Mouse (Mus musculus) liver, embryonic 16.5 days (tissue): Measurements from ENCODE around the gene Ildr2. TPM values are rescaled to one million over a fixed set of nuclear protein-coding genes. Genes with fewer than 3 reads are reported as not detected.

Experiments
- ATAC-seq: fragments of 200-750 bp; cut with Nextera tagmentation; 2 replicates; pipeline ENCODE4 v1.8.0; 2017; ENCODE audit warnings: low read depth, mild to moderate bottlenecking, moderate number of reproducible peaks, moderate library complexity
- H3K27ac ChIP-seq: fragments of 300-500 bp; sonication (generic); 2 replicates; pipeline ENCODE4 v1.5.1; 2014; ENCODE audit warnings: mild to moderate bottlenecking, low read length
- H3K27me3 ChIP-seq: fragments of 300-500 bp; sonication (generic); 2 replicates; pipeline ENCODE4 v1.6.1; 2014; ENCODE audit warnings: low read depth, low read length, mixed read lengths; ENCODE audit not compliant: control insufficient read depth, insufficient read depth
- H3K36me3 ChIP-seq: fragments of 300-500 bp; sonication (generic); 2 replicates; pipeline ENCODE4 v1.6.1; 2014; ENCODE audit warnings: mild to moderate bottlenecking; ENCODE audit not compliant: control insufficient read depth, insufficient read depth
- H3K4me1 ChIP-seq: fragments of 300-500 bp; sonication (generic); 2 replicates; pipeline ENCODE4 v1.6.1; 2014; ENCODE audit warnings: low read depth, low read length, mixed read lengths; ENCODE audit not compliant: control insufficient read depth
- H3K4me2 ChIP-seq: fragments of 300-500 bp; sonication (generic); 2 replicates; pipeline ENCODE4 v1.6.1; 2014; ENCODE audit warnings: low read depth, low read length, mixed read lengths
- H3K4me3 ChIP-seq: fragments of 300-500 bp; sonication (generic); 2 replicates; pipeline ENCODE4 v1.5.1; 2014; ENCODE audit warnings: low read depth, mild to moderate bottlenecking, low read length
- H3K9ac ChIP-seq: fragments of 300-500 bp; sonication (generic); 2 replicates; pipeline ENCODE4 v1.6.1; 2014; ENCODE audit warnings: low read depth, low read length
- H3K9me3 ChIP-seq: fragments of 300-500 bp; sonication (generic); replicated peaks from 2 replicates; pipeline ENCODE4 v1.6.1; 2016; ENCODE audit warnings: low read length; ENCODE audit not compliant: control insufficient read depth
- WGBS: fragments of 180-500 bp; shearing (Covaris S2); extraction: QIAGEN DNeasy Blood & Tissue Kit; methylation state at CpG from one replicate; pipeline ENCODE4 v1.1.7; 2014; ENCODE audit not compliant: insufficient replicate concordance; 5-methylcytosine and 5-hydroxymethylcytosine counted together
- polyA plus RNA-seq: library from polyadenylated mRNA; unstranded; fragments of >200 nt; fragmentation: Nextera tagmentation; extraction: Ambion mirVana; gene quantifications from 2 replicates; pipeline ENCODE4 v1.2.1, GENCODE M21; 2015

Ildr2 gene
- 0.04 and 0.05 TPM in 2 replicates for polyA plus RNA-seq

GRCm38 (mm10) chr1:166253898-166254894 lies at the start of gene Ildr2:
TSS of gene Ildr2 (plus strand) at chr1:166254139.
- ATAC-seq: peak; percentile 24; the same call in 1 of the 2 replicates
- Histone ChIP-seq H3K27me3 (peaks cover 46% of the 10 kb centered on the region), H3K36me3 (no peaks in the 10 kb centered on the region), H3K9me3 (no peaks in the 10 kb centered on the region), H3K9ac (no peak within 1 kb of the TSS), H3K4me2 (peak within 1 kb of the TSS; percentile 51), H3K27ac (no peak within 1 kb of the TSS), H3K4me1 (no peaks in the 10 kb centered on the region), H3K4me3 (peak within 1 kb of the TSS; percentile 43)
- WGBS: 1% methylated on average over 71 of the region's 72 CpGs

GRCm38 (mm10) chr1:166204171-166204570 lies 49.8 kb upstream of the Ildr2 start:
- H3K27ac ChIP-seq: no peak overlapping the region
- H3K36me3 ChIP-seq: no peaks in the 10 kb centered on the region
- no peak for ATAC-seq
- H3K9ac ChIP-seq: no peak overlapping the region
- no peaks in the 10 kb centered on the region for H3K4me1 ChIP-seq
- no peak overlapping the region for H3K4me3 ChIP-seq
- H3K27me3 ChIP-seq: no peaks in the 10 kb centered on the region
- WGBS: 24% methylated on average over 5 of the region's 5 CpGs
- no peaks in the 10 kb centered on the region for H3K9me3 ChIP-seq
- H3K4me2 ChIP-seq: no peak overlapping the region

- no peak overlapping the region for H3K4me3 ChIP-seq
- no peaks in the 10 kb centered on the region for H3K9me3 ChIP-seq
- no peak for ATAC-seq
- H3K27me3 ChIP-seq: no peaks in the 10 kb centered on the region
- H3K27ac ChIP-seq: no peak overlapping the region
- no peak overlapping the region for H3K9ac ChIP-seq
- H3K4me2 ChIP-seq: no peak overlapping the region
- 58% methylated on average over 3 of the region's 3 CpGs for WGBS
- H3K36me3 ChIP-seq: no peaks in the 10 kb centered on the region
- H3K4me1 ChIP-seq: no peaks in the 10 kb centered on the region
These were observed 48.8 kb upstream of the Ildr2 start for GRCm38 (mm10) chr1:166205159-166205558.

- Histone ChIP-seq H3K36me3 (no peaks in the 10 kb centered on the region), H3K27ac (no peak overlapping the region), H3K9me3 (no peaks in the 10 kb centered on the region), H3K27me3 (no peaks in the 10 kb centered on the region), H3K4me1 (no peaks in the 10 kb centered on the region), H3K9ac (no peak overlapping the region), H3K4me3 (no peak overlapping the region), H3K4me2 (no peak overlapping the region)
- no peak for ATAC-seq
- WGBS: 62% methylated on average over 6 of the region's 6 CpGs
These were observed 44.6 kb upstream of the Ildr2 start for GRCm38 (mm10) chr1:166209371-166209770.

- 62% methylated on average over 4 of the region's 4 CpGs for WGBS
- H3K9ac ChIP-seq: no peak overlapping the region
- no peak overlapping the region for H3K4me2 ChIP-seq
- no peak for ATAC-seq
- no peak overlapping the region for H3K4me3 ChIP-seq
- H3K36me3 ChIP-seq: no peaks in the 10 kb centered on the region
- H3K4me1 ChIP-seq: no peaks in the 10 kb centered on the region
- H3K27me3 ChIP-seq: no peaks in the 10 kb centered on the region
- H3K9me3 ChIP-seq: no peaks in the 10 kb centered on the region
- no peak overlapping the region for H3K27ac ChIP-seq
These were observed 39.8 kb upstream of the Ildr2 start for GRCm38 (mm10) chr1:166214181-166214580.

- H3K4me2 ChIP-seq: no peak within 1 kb of the TSS
- ATAC-seq: no peak
- H3K27me3 ChIP-seq: no peaks in the 10 kb centered on the region
- H3K36me3 ChIP-seq: no peaks in the 10 kb centered on the region
- 76% methylated on average over 49 of the region's 53 CpGs for WGBS
- H3K9me3 ChIP-seq: no peaks in the 10 kb centered on the region
- no peak within 1 kb of the TSS for H3K4me3 ChIP-seq
- no peaks in the 10 kb centered on the region for H3K4me1 ChIP-seq
- no peak within 1 kb of the TSS for H3K9ac ChIP-seq
- H3K27ac ChIP-seq: no peak within 1 kb of the TSS
These were observed 15.5 kb upstream of the Ildr2 start, which contains the start of gene Mael for GRCm38 (mm10) chr1:166238315-166238969. TSS of gene Mael (minus strand) at chr1:166238747.

GRCm38 (mm10) chr1:166244285-166244684 lies 9.7 kb upstream of the Ildr2 start:
- no peaks in the 10 kb centered on the region for H3K27me3 ChIP-seq
- no peaks in the 10 kb centered on the region for H3K4me1 ChIP-seq
- no peaks in the 10 kb centered on the region for H3K36me3 ChIP-seq
- no peaks in the 10 kb centered on the region for H3K9me3 ChIP-seq
- H3K4me2 ChIP-seq: no peak overlapping the region
- no peak overlapping the region for H3K4me3 ChIP-seq
- no peak for ATAC-seq
- H3K27ac ChIP-seq: no peak overlapping the region
- no peak overlapping the region for H3K9ac ChIP-seq
- WGBS: 43% methylated on average over 6 of the region's 6 CpGs

GRCm38 (mm10) chr1:166255091-166255490 lies 1.2 kb downstream of the Ildr2 start:
- ATAC-seq: no peak
- H3K4me2 ChIP-seq: no peak overlapping the region
- 29% methylated on average over 8 of the region's 8 CpGs for whole genome bisulfite sequencing
- peaks cover 46% of the 10 kb centered on the region for H3K27me3 ChIP-seq
- H3K4me3 ChIP-seq: no peak overlapping the region
- no peaks in the 10 kb centered on the region for H3K4me1 ChIP-seq
- H3K9ac ChIP-seq: no peak overlapping the region
- no peak overlapping the region for H3K27ac ChIP-seq
- H3K9me3 ChIP-seq: no peaks in the 10 kb centered on the region
- H3K36me3 ChIP-seq: no peaks in the 10 kb centered on the region

- no peak overlapping the region for H3K4me3 ChIP-seq
- WGBS: 35% methylated on average over 2 of the region's 2 CpGs
- peaks cover 46% of the 10 kb centered on the region for H3K27me3 ChIP-seq
These were observed 1.7 kb downstream of the Ildr2 start for GRCm38 (mm10) chr1:166255651-166256050.

More at GRCm38 (mm10) chr1:166255651-166256050, 1.7 kb downstream of the Ildr2 start:
- Histone ChIP-seq H3K9me3 (no peaks in the 10 kb centered on the region), H3K27ac (no peak overlapping the region), H3K9ac (no peak overlapping the region), H3K36me3 (no peaks in the 10 kb centered on the region), H3K4me2 (no peak overlapping the region), H3K4me1 (no peaks in the 10 kb centered on the region)
- ATAC-seq: no peak
